Mouse (Mus musculus) left cerebral cortex, postnatal 14 days (tissue): ENCODE results near the gene Gfer. TPM values are rescaled to one million over a fixed set of nuclear protein-coding genes. Genes with fewer than 3 reads are reported as not detected.
"Not testable (repeated sequence)": the region's sequence is repeated elsewhere in the genome, so short reads cannot be mapped to it uniquely, and the experiment has no call there.

Experiments used
- DNase-seq, 2 experiments: peaks; one replicate each; pipeline ENCODE4 v3.0.0; 2021 to 2022; ENCODE audit warnings: low spot score in 2 of 2, mixed read lengths in 1 of 2
- intact Hi-C: fragments of 180-260 bp; cut with DNase I; formaldehyde crosslinking; loops from one replicate; pipeline ENCODE4 v1.15.1; 2025
- total RNA-seq, 2 experiments: library from RNA; stranded (reverse); gene quantifications; 2 replicates each; pipeline ENCODE4 v1.2.3; 2021

Gfer gene
- total RNA-seq, 2 experiments from 2014 or later: 19.0 to 19.1 TPM

- no peak for DNase-seq
- intact Hi-C loops: no loop called here
Observed at GRCm38 (mm10) chr17:24695326-24696010, 488 bp downstream of the Gfer start.

- DNase-seq: no peak
- intact Hi-C loops: no loop called here
Observed at GRCm38 (mm10) chr17:24692385-24692784, 3.6 kb downstream of the Gfer start.

GRCm38 (mm10) chr17:24689251-24690081 is 6.5 kb downstream of the Gfer start, which contains the start of gene Syngr3:
TSS of gene Syngr3 (minus strand) at chr17:24689955.
- intact Hi-C loops: no loop called here
- peak in 1 of 2 experiments; percentile 41 for DNase-seq

- DNase-seq: no peak
- intact Hi-C loops: no loop called here
Observed at GRCm38 (mm10) chr17:24687599-24687998, 8.4 kb downstream of the Gfer start.

- DNase-seq: no peak
- intact Hi-C loops: no loop called here
Observed at GRCm38 (mm10) chr17:24687146-24687595, 8.8 kb downstream of the Gfer start.

GRCm38 (mm10) chr17:24686514-24686913 is 9.4 kb downstream of the Gfer start:
- intact Hi-C loops: no loop called here

GRCm38 (mm10) chr17:24677500-24678080 is 18.4 kb downstream of the Gfer start:
- DNase-seq: no peak
- intact Hi-C loops: no loop called here

More at GRCm38 (mm10) chr17:24686514-24686913, 9.4 kb downstream of the Gfer start:
- DNase-seq: no peak

GRCm38 (mm10) chr17:24676877-24677276 is 19.1 kb downstream of the Gfer start:
- DNase-seq: no peak
- intact Hi-C loops: no loop called here

GRCm38 (mm10) chr17:24676187-24676586 is 19.8 kb downstream of the Gfer start:
- peak; percentile 75 to 87 for DNase-seq
- intact Hi-C loops: no loop called here

GRCm38 (mm10) chr17:24674277-24674676 is 21.7 kb downstream of the Gfer start:
- intact Hi-C loops: no loop called here
- peak; percentile 49 to 53 for DNase-seq

- intact Hi-C loops: no loop called here
- DNase-seq: no peak
Observed at GRCm38 (mm10) chr17:24672141-24672540, 23.8 kb downstream of the Gfer start.

- no peak for DNase-seq
- intact Hi-C loops: no loop called here
Observed at GRCm38 (mm10) chr17:24671346-24671745, 24.6 kb downstream of the Gfer start.

GRCm38 (mm10) chr17:24670246-24670844 is 25.6 kb downstream of the Gfer start:
- intact Hi-C loops: no loop called here
- no peak for DNase-seq

- peak; percentile 93 to 94 for DNase-seq
- intact Hi-C loops: loop anchor here (5.0 kb wide), 1 partner anchor 37 kb away; the partner anchor contains the start of genes Nthl1 and Tsc2
Observed at GRCm38 (mm10) chr17:24669545-24670245, 26.3 kb downstream of the Gfer start, which contains the start of gene Zfp598. TSS of gene Zfp598 (plus strand) at chr17:24669687.

GRCm38 (mm10) chr17:24669214-24669544 is 26.8 kb downstream of the Gfer start:
- intact Hi-C loops: loop anchor here (5.0 kb wide), 1 partner anchor 37 kb away; the partner anchor contains the start of genes Nthl1 and Tsc2
- DNase-seq: not testable (repeated sequence)

- intact Hi-C loops: loop anchor here (5.0 kb wide), 1 partner anchor 35 kb away; the partner anchor contains the start of genes Nthl1 and Tsc2
Observed at GRCm38 (mm10) chr17:24667416-24667815, 28.5 kb downstream of the Gfer start.

GRCm38 (mm10) chr17:24667011-24667410 is 28.9 kb downstream of the Gfer start:
- not testable (repeated sequence) for DNase-seq
- intact Hi-C loops: loop anchor here (5.0 kb wide), 1 partner anchor 35 kb away; the partner anchor contains the start of genes Nthl1 and Tsc2

More at GRCm38 (mm10) chr17:24667416-24667815, 28.5 kb downstream of the Gfer start:
- DNase-seq: peak in 1 of 2 experiments; percentile 49

GRCm38 (mm10) chr17:24658017-24658758 is 37.8 kb downstream of the Gfer start, which contains the start of gene Npw:
TSS of gene Npw (minus strand) at chr17:24658457.
- intact Hi-C loops: no loop called here
- no peak for DNase-seq
